Mouse (Mus musculus): ENCODE measurements at regions not wholly inside any gene's neighbourhood (a gene's known extent, or its start where the extent isn't known, plus 50 kb on each side); places are given as distances from the start of the nearest gene placed in this dataset.

DNA sequence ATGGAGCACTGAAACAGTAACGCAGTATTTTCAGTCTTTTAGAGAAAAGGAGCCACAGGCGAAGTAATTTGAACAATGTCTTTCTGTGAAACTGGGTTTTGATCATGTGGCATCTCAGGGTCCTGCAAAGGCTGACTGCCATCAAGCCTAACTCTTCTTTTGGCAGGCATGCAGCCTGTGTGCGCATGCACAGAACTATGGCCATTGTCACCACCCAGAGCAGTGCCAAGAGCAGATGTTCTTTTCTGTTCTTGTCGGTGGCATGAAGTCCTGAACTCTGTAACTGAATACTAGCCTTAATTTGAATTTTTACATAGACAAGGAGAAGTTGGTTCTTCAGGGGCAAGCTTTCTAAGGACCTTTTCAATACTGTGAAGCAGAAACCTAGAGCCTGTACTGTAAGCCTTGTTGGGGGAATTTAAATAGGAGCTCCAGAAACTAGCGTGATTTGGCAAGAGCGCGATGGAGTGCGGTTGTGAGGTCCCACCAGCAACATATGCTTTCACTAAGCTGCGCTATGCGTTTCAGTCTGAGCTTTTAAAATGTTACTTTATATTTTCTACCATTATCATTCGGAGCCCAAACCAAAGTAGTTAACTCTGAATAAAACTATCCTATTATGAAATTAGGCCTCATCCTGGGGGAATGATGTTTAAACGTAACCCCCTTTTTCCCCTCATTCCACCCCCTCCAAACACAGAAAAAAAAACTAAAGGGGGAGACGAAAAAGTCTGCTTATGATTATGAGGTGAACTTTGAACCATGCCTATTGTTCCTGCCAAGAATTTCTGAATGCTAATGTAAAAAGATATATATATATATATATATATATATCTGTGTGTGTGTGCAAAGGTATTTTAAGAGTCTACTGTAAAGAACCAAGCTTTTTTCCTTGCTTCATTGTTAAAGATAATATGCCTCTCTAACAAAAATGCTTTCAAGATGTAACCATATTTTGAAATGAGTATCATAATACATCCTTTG lies 606.3 kb downstream of the Nfib start:
- DNase-seq (ENCODE audit: extremely low spot score in 1 of 2, low spot score in 1 of 2), result peak in 1 of 2 experiments; percentile 15

DNA sequence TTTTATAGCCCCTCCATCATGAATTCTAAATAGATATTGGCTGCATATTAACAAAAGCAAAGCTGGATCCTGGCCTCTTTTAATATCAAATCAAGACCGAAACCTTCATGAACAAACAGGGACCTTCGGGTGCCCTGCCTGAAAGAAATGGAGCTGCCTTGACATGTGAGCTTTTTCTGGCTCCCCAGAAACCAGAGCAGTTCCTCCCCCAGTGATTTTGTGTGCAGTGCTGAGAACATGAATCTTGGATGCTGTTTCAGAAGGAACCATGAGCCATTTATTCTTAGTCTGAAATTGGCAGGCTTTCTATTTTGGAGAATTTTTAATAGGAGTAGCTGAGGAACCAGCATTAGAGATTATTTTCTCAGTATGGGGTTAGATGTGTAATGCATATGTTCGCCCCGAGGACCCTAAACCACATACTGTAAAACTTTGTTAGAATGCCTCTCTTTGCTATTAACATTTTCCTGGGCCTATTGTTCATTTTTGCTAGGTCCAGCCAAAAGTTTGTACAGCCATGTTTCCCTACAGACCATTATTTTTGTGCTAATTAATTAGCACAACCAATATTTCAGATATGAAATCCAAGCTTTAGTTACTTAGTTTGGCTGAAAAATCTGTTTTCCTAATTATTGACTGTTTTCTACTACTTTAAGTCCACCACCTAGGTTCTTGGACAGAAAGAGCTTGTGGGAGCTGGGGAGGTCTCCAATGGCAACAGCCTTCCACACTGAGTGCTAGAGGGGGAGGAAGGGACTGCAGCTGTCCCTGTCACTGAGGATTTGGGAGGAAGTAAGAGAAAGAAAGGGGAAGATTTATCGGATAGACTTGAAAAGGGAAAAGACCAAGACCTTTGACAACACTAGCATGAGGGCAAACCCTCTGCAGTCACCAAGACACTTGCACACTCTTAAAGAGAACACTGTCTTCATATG lies 613.0 kb downstream of the Nfib start:
- peak; percentile 37 to 54 for DNase-seq (ENCODE audit: extremely low spot score in 1 of 2, low spot score in 1 of 2)

DNA sequence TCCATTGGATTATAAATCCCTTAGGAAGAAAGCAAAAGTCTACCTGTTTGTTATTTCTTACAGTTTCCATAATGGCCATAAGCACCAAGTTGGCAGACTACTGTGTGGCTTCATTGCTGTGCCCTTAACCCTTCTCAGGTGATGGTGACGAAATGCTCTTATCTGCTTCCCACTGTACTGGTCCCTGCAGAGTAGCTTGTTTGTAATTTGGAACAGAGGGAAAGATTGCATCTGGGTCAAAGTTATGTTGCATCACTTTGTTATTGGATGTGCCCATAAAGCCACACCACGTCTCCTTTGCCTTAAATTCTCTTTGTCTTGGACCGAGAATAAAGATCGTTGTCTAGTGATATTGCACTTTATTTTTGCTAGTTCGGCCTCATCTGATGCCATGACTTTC lies 615.9 kb downstream of the Nfib start:
- no peak for DNase-seq (ENCODE audit: extremely low spot score in 1 of 2, low spot score in 1 of 2)

DNA sequence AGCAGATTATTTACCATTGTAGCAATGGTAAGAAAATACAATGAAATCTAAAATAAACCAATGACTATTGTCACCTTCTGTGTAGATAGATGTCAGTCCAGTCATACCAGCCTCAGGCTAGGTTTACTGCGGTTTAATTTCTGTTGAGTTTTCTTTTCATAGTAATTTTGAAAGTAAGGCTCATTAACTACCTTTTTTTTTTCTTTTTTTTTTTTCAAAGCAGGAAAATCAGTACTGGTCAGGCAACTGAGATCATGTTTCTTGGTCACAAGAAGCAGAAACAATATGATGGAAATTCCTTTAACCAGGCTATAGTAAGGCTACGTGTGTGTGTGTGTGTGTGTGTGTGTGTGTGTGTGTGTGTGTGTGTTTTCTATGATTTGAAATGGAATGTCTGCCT lies 622.0 kb downstream of the Nfib start:
- DNase-seq (ENCODE audit: extremely low spot score in 1 of 2, low spot score in 1 of 2), result no peak

DNA sequence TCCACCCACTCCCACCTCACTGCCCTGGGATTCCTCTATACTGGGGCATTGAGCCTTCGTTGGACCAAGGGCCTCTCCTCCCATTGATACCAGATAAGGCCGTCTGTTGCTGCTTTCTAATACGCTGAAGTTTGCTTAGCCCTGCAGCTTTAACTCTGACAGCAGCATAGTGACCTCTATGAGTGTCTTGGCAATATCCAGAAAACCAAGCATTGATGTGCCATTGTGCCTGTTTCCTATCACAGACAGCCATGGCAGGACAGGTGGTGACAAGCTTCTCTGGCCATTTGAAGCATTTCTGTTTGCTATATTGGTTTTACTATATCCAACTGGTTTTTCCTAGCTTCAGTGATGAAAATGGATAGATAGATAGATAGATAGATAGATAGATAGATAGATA lies 625.4 kb upstream of the Mpdz start:
- no peak for DNase-seq (ENCODE audit: extremely low spot score in 1 of 2, low spot score in 1 of 2)

DNA sequence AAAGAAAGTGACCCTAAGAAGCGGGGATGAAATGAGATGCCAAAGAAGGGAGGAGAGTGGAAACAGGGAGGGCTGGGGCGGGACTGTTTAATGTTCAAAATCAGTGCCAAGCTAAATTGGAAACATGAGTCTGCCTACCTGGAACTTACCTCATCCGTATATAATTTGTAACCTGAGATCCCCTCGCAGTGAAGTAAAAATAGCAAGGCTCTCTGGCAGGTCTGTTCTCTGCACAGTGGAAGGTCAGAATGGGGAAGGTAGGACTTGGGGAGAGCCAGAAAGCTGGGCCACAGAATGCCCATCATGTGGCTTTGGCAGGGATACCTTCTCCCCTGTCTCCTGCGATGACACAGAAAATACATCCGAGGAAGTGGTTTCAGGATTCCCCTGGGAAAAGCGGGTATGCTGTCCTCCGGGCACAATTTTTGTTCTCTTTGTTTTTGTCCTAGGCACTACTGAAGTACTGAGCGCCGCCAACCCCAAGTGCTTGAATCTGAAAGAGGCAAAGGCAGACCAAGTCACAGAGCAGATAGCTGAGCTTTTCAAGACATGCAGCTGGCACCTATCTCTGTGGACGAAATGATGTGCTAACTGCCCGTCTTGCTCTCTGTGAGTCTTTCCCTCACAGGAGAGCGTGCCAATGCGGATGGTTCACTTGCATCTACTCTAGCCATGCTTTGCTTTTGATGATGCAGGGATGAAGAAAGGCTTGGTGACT lies 623.2 kb upstream of the Mpdz start:
- no peak for DNase-seq (ENCODE audit: extremely low spot score in 1 of 2, low spot score in 1 of 2)

DNA sequence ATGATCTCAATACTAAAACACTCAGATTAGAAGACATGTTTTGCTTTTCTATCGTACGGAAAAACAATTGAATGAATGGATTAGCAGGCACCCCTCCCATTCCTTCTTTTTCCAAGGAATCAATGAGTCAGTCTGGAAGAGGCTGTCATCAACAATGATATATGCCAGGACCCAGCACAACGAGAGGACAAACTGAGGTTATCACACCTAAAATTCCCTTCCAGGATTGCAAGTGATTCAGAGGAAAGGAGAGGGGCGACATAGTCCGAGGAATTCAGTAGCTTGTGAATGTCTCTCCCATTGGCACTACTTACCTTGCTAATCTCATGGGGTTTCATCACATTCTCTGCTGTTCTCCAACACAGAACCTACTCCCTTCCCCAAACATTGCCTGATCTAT lies 620.1 kb upstream of the Mpdz start:
- DNase-seq (ENCODE audit: extremely low spot score in 1 of 2, low spot score in 1 of 2), result no peak

DNA sequence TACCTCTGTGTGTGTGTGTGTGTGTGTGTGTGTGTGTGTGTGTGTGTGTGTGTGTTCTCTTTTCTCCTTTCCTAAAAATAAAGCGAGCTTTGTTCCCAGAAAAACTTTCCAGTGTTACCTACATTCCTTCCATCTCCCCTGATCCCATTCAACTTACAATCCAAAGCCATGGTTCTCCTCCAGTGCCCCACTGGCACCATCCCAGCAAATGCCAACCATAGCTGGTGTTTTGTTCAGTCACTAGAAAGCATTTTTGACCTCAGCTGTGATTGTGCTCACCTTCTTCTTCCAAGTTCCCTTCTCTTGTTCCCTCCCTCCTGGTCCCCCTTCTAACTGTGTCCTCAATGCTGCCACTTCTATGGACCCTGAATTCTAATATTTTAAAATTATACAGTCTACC lies 614.1 kb upstream of the Mpdz start:
- DNase-seq (ENCODE audit: extremely low spot score in 1 of 2, low spot score in 1 of 2), result no peak

DNA sequence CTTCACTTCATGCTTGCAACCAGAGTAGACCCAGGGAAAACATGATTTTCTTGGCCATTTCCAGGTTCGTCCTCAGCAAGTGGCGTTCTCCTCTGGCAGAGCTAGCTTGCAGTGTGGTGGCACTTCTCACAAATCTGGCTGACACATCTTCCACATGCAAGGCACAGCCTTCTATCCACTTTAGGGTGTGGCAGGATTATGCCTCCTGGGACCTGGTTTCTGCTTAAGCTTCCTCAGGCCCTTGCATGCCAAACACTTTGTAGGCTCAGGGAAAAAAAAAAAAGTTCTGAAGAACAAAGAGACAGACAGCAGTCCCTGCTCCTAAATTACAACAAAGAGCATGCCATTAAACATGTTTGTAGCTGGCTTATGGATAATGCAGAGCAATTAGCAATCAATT lies 605.6 kb upstream of the Mpdz start:
- DNase-seq (ENCODE audit: extremely low spot score in 1 of 2, low spot score in 1 of 2), result no peak

DNA sequence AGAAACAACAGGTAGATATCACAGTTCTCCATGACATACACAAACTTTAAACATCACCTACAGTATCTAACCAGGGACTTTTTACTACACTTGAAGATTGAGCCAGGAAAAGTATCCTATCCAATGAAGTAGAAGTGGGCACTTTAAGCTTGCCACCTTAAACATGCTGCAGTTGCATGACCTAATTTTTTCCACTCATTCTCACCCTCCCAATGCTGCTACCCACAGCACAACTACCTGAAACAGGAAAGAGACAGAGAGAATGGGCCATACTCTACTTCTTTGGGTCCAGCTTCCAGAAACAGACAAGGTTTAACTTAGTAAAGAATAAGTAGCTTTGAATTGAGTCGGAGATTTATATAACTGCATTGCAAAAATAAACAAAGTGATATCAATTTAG lies 594.9 kb upstream of the Mpdz start:
- DNase-seq (ENCODE audit: extremely low spot score in 1 of 2, low spot score in 1 of 2), result no peak

DNA sequence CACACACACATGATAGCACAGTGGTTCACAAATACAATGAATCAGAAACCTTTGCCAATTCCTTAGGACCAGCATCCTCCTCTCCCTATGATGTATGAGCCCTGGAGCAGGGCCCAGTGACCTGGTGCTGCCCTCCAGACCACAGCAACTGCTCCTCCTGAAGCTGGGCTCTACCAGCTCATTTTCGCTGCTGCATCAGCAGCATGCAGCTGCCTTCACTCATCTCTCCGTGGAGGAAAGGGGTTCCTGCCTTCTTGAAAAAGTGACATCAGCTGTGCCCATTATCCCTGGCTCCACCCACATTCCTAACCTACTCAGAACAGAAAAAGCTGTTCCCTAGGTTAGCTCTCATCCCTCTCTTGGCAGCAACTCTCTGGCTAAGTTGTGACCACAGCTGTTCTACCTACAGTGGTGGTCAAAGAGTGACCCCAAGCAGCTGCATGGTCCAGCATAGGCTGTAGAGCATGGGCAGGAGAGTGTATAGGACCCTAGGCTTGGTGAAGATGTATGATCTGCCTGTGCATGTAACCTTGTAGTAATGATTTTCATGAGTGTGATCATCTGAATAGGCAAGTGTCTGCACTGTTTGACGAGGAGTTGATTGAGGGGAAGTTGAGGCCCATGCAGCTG lies 592.6 kb upstream of the Mpdz start:
- no peak for DNase-seq (ENCODE audit: extremely low spot score in 1 of 2, low spot score in 1 of 2)

DNA sequence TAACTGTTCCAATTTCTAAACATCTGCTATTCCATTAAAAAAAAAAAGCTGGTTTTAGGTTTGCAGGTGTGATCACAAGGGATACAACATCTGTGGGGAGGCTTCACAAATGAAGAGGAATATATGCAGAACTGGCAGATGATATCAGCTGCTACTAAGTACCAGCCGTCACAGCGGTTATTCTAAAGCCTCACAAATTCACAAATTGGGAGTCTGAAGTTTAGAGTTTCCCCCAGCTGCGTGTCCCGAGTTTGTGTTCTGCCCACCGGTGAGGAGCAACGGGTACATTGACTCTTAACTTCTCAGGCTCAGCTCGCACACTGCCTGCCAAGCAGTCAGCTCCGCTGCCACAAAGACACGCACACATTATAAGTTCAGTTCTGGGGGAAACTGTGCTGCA lies 586.6 kb upstream of the Mpdz start:
- DNase-seq (ENCODE audit: extremely low spot score in 1 of 2, low spot score in 1 of 2), result no peak

DNA sequence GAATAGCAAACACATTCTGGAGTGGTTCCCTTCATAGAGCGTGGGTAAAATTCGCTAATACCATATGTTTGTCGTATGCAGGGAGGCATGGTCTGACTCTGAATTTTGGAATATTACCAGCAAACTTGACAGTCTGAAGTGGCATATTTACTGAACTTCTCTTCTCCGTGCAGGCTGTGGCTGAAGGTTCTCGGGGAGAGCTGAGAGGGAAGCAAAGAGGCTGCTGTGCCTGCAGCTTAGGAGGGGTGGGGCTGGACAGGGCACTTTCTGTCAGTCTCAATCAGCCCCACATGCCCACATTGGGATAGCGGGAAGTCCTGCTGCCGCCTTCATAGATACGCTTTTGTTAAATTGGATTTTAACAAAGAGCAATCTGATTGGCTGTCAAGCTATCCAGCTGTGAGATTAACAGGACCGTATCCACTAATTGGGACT lies 584.8 kb upstream of the Mpdz start:
- no peak for DNase-seq (ENCODE audit: extremely low spot score in 1 of 2, low spot score in 1 of 2)

DNA sequence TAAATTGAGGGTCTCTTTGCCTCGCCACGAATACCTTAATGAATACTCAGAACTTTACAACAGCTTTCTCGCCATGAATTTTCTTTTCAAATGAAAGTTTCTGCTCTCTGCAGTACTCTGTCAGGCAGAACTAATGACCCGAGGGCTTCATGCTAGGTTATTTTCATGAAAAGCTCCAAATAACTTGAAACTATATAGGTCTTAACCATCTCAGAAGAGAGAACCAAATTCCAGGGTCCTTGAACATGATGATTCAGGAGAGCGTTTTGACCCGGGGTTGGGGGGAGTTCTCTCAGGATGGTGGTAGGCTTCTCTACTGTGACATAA lies 558.8 kb upstream of the Mpdz start:
- DNase-seq (ENCODE audit: extremely low spot score in 1 of 2, low spot score in 1 of 2), result no peak

DNA sequence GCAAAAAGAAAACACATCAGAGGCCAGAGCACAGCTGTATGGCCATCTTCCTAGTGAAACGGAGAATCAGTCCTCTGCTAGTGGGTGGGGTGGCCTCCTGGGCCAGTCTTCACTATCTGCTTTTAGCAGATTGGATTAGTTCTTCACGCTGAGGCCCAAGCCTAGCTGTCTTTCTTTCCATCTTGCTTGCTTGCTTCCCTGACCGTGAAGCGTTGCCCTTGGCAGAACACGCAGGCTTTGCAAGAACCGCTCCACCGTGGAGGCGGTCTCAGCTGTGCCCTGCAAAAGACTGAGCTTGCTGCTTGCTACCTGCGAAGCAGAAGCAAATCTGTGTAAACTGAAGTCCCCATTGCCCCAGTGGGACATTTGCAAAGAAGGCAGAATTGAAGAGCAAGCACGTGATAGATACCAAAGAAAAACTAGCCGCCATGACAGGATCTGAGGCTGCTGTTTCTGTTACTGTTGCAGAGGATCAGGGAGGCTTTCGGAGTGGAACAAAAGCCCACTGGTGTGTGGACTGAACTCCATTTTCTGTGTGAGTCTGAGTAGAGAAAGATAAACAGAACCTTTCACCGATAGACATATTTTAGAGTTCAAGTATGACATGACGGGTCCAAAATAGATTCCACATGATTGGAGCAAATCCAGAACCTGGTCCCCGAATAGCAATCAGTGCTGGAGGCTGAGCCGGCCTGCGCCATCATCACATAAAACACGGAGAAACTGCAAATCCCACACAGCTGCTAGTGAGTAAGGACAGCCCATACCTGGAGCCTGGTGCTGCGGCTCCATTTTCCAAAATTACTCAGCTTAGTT lies 558.2 kb upstream of the Mpdz start:
- DNase-seq (ENCODE audit: extremely low spot score in 1 of 2, low spot score in 1 of 2), result peak in 1 of 2 experiments; percentile 30

DNA sequence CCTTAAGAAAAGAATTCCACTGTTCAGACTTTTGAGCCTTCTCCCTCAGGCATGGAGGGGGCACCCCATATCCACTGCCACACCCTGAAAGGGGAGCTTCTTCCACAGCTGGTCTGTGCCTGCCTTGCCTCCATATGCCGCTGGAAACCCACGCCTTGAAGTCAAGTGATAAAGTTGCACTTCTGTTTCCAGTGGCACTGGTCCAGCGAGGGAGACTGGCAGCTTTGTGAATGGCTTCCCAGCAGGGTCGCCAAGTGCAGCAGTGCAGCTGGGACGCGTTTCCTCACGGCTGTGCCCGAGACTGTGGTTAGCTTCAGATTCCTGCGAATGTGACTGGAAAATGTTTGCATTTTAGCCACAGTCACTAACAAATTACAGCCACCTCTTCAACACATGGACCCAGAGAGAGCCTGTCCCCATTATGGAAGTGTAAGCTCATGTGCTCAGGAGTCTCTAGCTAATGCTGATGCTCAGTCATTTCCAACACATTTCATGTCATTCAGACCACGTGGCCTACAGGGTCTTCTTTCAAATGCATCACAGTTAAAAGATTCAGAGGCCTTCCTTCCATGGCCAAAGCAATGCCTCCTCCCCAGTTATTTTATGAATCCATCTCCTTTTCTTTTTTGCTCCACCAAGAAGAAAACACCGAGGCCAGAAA lies 557.2 kb upstream of the Mpdz start:
- peak; percentile 31 to 59 for DNase-seq (ENCODE audit: extremely low spot score in 1 of 2, low spot score in 1 of 2)

DNA sequence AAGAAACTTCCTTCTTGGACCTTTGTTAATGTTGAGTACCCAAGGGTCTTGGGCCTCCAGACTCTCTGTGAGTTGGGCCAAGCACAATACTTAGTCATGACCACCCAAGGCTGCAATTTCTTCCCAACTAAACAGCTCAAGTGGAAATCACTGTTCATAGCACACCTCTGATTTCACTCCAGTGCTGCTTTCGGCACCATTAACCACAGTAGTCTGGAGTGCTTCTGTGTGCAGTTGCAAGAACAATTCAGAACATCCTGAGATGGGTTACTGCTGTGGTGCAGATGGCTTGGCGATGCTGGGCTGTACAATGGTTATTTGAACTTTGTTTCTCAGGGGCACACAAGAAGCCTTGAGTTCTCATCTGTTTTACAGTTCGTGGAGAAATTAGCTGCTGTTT lies 556.5 kb upstream of the Mpdz start:
- DNase-seq (ENCODE audit: extremely low spot score in 1 of 2, low spot score in 1 of 2), result no peak

DNA sequence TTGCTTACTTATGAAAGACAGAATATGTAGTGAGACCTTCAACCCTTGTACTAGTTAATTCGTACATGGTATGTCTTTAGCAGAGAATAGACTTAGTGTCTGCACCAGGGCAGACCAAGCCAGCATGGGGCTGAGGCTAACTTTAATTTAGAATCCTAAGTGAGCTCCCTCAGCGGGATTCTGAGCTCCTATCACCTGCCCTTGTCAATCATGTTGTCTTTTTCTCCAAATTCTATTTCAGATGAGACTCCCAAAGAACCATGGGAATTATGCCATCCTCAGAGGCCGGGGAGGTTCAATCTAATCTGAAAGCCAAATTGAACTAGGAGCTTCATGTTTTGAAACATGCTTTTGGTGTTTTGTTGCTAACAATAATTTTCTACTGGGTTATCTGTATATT lies 553.8 kb upstream of the Mpdz start:
- DNase-seq (ENCODE audit: extremely low spot score in 1 of 2, low spot score in 1 of 2), result no peak

DNA sequence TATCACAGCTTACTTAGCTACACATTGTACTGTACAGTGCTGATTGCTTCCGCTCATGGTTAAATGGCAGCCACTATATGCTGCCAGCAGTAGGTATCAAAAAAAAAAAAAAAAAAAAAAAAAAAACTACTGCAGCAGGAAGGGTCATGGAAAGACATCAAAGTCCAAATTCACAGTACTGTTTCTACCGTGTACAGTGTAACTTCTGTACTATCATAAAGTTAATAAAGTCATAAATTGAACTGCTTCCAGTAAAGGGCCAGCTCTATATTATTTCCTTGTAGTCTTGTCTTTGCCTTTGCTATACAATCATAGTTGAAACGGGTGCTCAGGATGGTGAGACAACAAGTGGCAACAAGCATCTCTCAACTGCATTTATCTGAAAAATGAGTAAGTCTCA lies 552.6 kb upstream of the Mpdz start:
- DNase-seq (ENCODE audit: extremely low spot score in 1 of 2, low spot score in 1 of 2), result no peak
